Mouse (Mus musculus): ENCODE data around the gene Foxi3. TPM values are rescaled to one million over a fixed set of nuclear protein-coding genes. Genes with fewer than 3 reads are reported as not detected.
A peak's percentile ranks its signal among the peaks of the same experiment; 100 is the strongest.

Foxi3 gene
- polyA plus RNA-seq, 1 experiment = not detected

DNA sequence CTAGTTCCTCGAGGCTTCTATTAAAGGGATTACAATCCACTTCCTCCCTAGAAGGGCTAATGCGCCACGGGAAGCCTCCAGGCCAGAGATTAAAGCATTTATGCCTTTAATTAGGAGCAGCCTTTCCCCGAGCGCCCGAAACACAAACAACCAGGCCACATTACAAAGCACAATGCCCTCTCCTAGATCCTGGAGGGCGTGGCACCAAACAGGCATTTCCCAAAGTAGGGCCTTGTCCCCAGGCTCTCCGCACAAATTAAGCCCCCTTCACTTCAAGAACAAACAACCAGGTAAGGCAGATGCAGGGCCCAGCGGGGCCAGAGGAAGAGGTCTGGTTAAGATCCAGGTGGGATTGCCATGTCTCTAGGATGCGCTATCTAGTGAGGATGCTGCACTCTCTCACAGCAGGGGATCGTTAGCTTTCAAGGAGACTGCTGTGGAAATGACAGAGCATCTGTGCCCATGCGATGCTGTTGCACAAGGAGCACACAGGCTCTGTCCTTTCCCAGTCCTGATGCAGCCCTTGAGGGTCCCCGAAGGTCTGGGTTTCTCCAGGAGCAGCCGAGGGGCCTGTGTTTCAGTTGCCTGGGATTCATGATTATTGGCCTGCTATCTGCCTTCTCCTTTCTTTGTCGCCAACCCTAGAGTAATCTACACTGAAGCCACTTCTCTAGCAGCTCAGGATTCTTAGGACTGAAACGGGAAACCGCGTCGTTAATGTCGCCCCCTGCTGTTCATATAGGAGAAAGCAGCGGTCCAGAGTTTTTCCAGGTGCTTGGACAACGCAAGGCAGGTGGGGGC lies 34.9 kb upstream of the Foxi3 start:
- no peak overlapping the region for H3K27ac ChIP-seq (ENCODE audit: insufficient read depth, low read length)
- no peaks in the 10 kb centered on the region for H3K36me3 ChIP-seq (ENCODE audit: control insufficient read depth, insufficient read depth, low read length)
- DNase-seq (ENCODE audit: low read depth in 1 of 2, low spot score in 2 of 2) = peak in 1 of 2 experiments; percentile 5
- H3K27me3 ChIP-seq (ENCODE audit: control insufficient read depth, insufficient read depth, low read length) = no peaks in the 10 kb centered on the region
- 29% methylated on average over 22 of the region's 22 CpGs for WGBS
- TF ChIP-seq CTCF (IDR thresholded peaks at IDR 0.05; ENCODE audit: extremely low read depth, insufficient read depth, insufficient read length, insufficient replicate concordance) (peak; percentile 49; the same call in 1 of the 2 replicates), POLR2A (IDR thresholded peaks at IDR 0.05; ENCODE audit: low read depth, low read length) (no peak)
- H3K4me3 ChIP-seq (ENCODE audit: extremely low read depth, insufficient read depth, insufficient read length) = no peak overlapping the region
- H3K4me1 ChIP-seq (ENCODE audit: control insufficient read depth, insufficient read depth, insufficient read length) = no peaks in the 10 kb centered on the region

DNA sequence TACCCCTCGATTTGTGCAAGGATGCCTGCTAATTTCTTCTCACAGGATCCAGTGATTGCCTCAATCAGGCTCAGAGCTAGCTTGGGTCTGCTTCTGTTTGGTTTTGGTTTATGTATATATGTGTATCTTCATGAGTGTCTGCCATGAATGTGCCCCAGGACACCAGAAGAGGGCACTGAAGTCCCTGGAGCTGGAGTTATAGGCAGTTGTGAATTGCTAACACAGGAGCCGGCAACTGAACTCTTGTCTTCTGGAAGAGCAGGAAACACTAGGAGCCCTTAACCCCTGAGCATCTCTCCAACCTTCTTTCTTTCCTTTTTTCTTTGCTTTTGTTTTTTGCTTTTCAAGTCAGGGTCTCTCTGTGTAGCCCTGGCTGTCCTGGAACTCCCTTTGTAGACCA lies 24.5 kb upstream of the Foxi3 start:
- no peaks in the 10 kb centered on the region for H3K36me3 ChIP-seq (ENCODE audit: control insufficient read depth, insufficient read depth, low read length)
- TF ChIP-seq POLR2A (IDR thresholded peaks at IDR 0.05; ENCODE audit: low read depth, low read length) (no peak), CTCF (IDR thresholded peaks at IDR 0.05; ENCODE audit: extremely low read depth, insufficient read depth, insufficient read length, insufficient replicate concordance) (no peak)
- no peak overlapping the region for H3K27ac ChIP-seq (ENCODE audit: insufficient read depth, low read length)
- H3K4me1 ChIP-seq (ENCODE audit: control insufficient read depth, insufficient read depth, insufficient read length) = no peaks in the 10 kb centered on the region
- no peak overlapping the region for H3K4me3 ChIP-seq (ENCODE audit: extremely low read depth, insufficient read depth, insufficient read length)
- DNase-seq (ENCODE audit: low read depth in 1 of 2, low spot score in 2 of 2) = no peak
- H3K27me3 ChIP-seq (ENCODE audit: control insufficient read depth, insufficient read depth, low read length) = no peaks in the 10 kb centered on the region
- WGBS = 88% methylated on average over 2 of the region's 2 CpGs

DNA sequence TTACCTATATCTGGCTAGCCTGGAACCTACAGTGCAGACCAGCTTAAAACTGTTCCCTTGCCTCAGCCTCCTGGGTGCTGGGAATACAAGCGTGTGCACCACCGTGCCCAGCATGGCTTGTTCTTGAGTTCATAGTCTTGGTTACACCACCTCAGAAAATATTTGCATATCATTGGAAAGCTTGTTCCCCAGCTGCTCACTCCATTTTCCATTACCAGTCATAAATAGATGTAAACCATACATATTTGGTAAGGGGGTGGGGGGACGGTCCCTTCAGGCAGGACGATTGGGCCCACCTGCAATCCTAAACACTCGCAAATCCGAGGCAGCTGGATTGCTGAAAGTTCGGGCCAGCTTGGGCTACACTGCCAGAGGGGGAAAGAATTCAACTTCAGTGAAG lies 3.1 kb upstream of the Foxi3 start:
- H3K4me1 ChIP-seq (ENCODE audit: control insufficient read depth, insufficient read depth, insufficient read length) = peaks cover 7% of the 10 kb centered on the region
- H3K4me3 ChIP-seq (ENCODE audit: extremely low read depth, insufficient read depth, insufficient read length) = no peak overlapping the region
- TF ChIP-seq POLR2A (IDR thresholded peaks at IDR 0.05; ENCODE audit: low read depth, low read length) (no peak), CTCF (IDR thresholded peaks at IDR 0.05; ENCODE audit: extremely low read depth, insufficient read depth, insufficient read length, insufficient replicate concordance) (no peak)
- no peak overlapping the region for H3K27ac ChIP-seq (ENCODE audit: insufficient read depth, low read length)
- WGBS = 74% methylated on average over 7 of the region's 7 CpGs
- peaks cover 22% of the 10 kb centered on the region for H3K27me3 ChIP-seq (ENCODE audit: control insufficient read depth, insufficient read depth, low read length)
- H3K36me3 ChIP-seq (ENCODE audit: control insufficient read depth, insufficient read depth, low read length) = no peaks in the 10 kb centered on the region
- DNase-seq (ENCODE audit: low read depth in 1 of 2, low spot score in 2 of 2) = no peak

DNA sequence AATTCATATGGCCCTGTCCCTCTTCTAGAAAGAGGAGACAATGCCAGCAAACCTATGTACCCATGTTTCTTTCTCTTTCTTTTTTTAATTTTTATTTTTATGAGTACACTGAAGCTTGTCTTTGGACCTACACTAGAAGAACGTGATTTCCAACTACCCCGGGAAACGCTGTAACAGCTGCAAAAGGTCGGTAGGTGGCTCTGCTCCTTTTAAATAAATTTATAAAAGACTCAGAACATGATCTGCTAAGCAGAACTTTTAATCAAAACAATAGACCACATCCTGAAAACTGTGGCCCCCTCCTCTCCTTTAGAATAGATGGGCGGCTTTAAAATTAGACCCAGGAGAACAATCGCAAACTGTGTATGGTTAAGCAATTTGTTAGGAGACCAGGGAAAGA lies 2.3 kb upstream of the Foxi3 start:
- peaks cover 7% of the 10 kb centered on the region for H3K4me1 ChIP-seq (ENCODE audit: control insufficient read depth, insufficient read depth, insufficient read length)
- H3K27me3 ChIP-seq (ENCODE audit: control insufficient read depth, insufficient read depth, low read length) = peaks cover 22% of the 10 kb centered on the region
- H3K4me3 ChIP-seq (ENCODE audit: extremely low read depth, insufficient read depth, insufficient read length) = no peak overlapping the region
- no peak overlapping the region for H3K27ac ChIP-seq (ENCODE audit: insufficient read depth, low read length)
- TF ChIP-seq CTCF (IDR thresholded peaks at IDR 0.05; ENCODE audit: extremely low read depth, insufficient read depth, insufficient read length, insufficient replicate concordance) (no peak), POLR2A (IDR thresholded peaks at IDR 0.05; ENCODE audit: low read depth, low read length) (no peak)
- no peak for DNase-seq (ENCODE audit: low read depth in 1 of 2, low spot score in 2 of 2)
- H3K36me3 ChIP-seq (ENCODE audit: control insufficient read depth, insufficient read depth, low read length) = no peaks in the 10 kb centered on the region
- 5% methylated on average over 6 of the region's 6 CpGs for WGBS

DNA sequence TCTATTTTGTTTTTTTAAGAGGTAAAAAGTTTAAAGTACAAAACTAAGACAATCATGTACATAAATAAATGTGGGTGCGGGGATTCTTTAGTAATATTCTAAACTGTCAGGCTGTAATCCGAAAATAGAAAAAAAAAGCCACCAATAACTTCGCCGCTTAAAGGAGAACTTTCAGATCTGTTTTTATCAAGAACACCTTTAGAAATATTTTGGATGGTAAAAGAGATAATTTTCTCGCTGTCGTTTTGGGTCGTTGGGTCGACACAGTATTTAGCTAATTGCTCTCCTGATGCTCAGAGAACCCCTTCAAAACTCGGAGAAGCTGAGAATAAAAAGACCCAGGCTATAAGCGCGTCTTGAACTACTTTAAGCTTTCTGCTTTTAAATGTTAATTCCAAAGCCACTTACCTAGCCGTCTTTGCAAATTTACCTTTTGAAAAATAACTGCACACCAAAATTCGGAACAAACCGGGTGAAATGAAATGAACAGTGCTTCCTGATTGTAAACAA lies 985 bp upstream of the Foxi3 start:
- no peak for DNase-seq (ENCODE audit: low read depth in 1 of 2, low spot score in 2 of 2)
- TF ChIP-seq POLR2A (IDR thresholded peaks at IDR 0.05; ENCODE audit: low read depth, low read length) (no peak), CTCF (IDR thresholded peaks at IDR 0.05; ENCODE audit: extremely low read depth, insufficient read depth, insufficient read length, insufficient replicate concordance) (no peak)
- Histone ChIP-seq H3K36me3 (ENCODE audit: control insufficient read depth, insufficient read depth, low read length) (no peaks in the 10 kb centered on the region), H3K27me3 (ENCODE audit: control insufficient read depth, insufficient read depth, low read length) (peaks cover 22% of the 10 kb centered on the region), H3K4me1 (ENCODE audit: control insufficient read depth, insufficient read depth, insufficient read length) (peaks cover 7% of the 10 kb centered on the region), H3K4me3 (ENCODE audit: extremely low read depth, insufficient read depth, insufficient read length) (no peak overlapping the region), H3K27ac (ENCODE audit: insufficient read depth, low read length) (no peak overlapping the region)
- 5% methylated on average over 14 of the region's 14 CpGs for WGBS

DNA sequence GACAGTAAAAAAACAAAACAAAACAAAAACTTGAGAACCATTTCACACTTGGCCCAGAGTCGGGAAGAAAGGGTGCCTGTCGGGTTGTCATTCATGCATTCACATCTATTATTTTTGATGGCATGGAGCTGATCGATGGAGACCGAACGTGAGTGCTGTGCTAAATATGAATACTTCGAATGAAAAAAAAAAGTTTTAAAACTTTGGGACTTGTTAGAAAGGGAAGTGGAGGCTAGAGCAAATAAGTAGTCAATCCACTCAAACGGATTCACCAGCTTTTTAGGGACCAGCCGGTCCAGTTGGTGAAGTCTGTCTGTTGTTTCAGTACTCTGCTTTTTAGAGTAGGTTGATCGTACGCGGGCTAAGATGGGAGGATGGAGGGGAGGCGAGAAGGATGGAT lies 490 bp upstream of the Foxi3 start:
- Histone ChIP-seq H3K4me3 (ENCODE audit: extremely low read depth, insufficient read depth, insufficient read length) (no peak overlapping the region), H3K4me1 (ENCODE audit: control insufficient read depth, insufficient read depth, insufficient read length) (peaks cover 7% of the 10 kb centered on the region), H3K27ac (ENCODE audit: insufficient read depth, low read length) (no peak overlapping the region), H3K36me3 (ENCODE audit: control insufficient read depth, insufficient read depth, low read length) (no peaks in the 10 kb centered on the region), H3K27me3 (ENCODE audit: control insufficient read depth, insufficient read depth, low read length) (peaks cover 24% of the 10 kb centered on the region)
- no peak for TF ChIP-seq CTCF (IDR thresholded peaks at IDR 0.05; ENCODE audit: extremely low read depth, insufficient read depth, insufficient read length, insufficient replicate concordance)
- TF ChIP-seq POLR2A (IDR thresholded peaks at IDR 0.05; ENCODE audit: low read depth, low read length) = no peak
- WGBS = 6% methylated on average over 12 of the region's 12 CpGs
- DNase-seq (ENCODE audit: low read depth in 1 of 2, low spot score in 2 of 2) = no peak

DNA sequence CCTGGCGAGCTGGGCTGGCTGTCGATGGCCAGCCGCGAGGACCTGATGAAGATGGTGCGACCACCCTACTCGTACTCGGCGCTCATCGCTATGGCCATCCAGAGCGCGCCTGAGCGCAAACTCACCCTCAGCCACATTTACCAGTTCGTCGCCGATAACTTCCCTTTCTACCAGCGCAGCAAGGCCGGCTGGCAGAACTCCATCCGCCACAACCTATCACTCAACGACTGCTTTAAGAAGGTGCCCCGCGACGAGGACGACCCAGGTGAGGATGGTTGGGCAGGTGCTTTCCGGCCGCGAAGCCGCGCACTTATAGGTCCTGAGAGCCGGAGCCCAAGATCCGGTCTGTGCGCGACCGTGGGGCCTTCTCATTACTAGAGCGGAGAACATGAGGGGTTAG lies 605 bp downstream of the Foxi3 start:
- Histone ChIP-seq H3K4me1 (ENCODE audit: control insufficient read depth, insufficient read depth, insufficient read length) (peaks cover 7% of the 10 kb centered on the region), H3K36me3 (ENCODE audit: control insufficient read depth, insufficient read depth, low read length) (no peaks in the 10 kb centered on the region), H3K27me3 (ENCODE audit: control insufficient read depth, insufficient read depth, low read length) (peaks cover 24% of the 10 kb centered on the region), H3K4me3 (ENCODE audit: extremely low read depth, insufficient read depth, insufficient read length) (no peak overlapping the region), H3K27ac (ENCODE audit: insufficient read depth, low read length) (no peak overlapping the region)
- TF ChIP-seq POLR2A (IDR thresholded peaks at IDR 0.05; ENCODE audit: low read depth, low read length) = no peak
- no peak for TF ChIP-seq CTCF (IDR thresholded peaks at IDR 0.05; ENCODE audit: extremely low read depth, insufficient read depth, insufficient read length, insufficient replicate concordance)
- no peak for DNase-seq (ENCODE audit: low read depth in 1 of 2, low spot score in 2 of 2)
- 3% methylated on average over 34 of the region's 34 CpGs for WGBS

Data from spleen, adult 2 months (tissue).